ENCODE assay signal across 18 mouse cellular contexts in genomic region chr11:11954115-11954438, GRCm38 (mm10). TPM values are rescaled to one million over a fixed set of nuclear protein-coding genes. Genes with fewer than 3 reads are reported as not detected.
DNase-seq lines count a peak whose midpoint lies in the region; ATAC-seq lines count a peak whose summit lies in the region.
"Had no signal": no experiment of that assay in that cellular context is flagged by ENCODE, and none has a peak within 500 bp of the region (broad histone marks: within the 10 kb centered on the region; RNA-seq: fewer than 3 reads in every experiment).

No protein-coding gene starts in this region.

- no peak for ATAC-seq in hindbrain, embryonic 12.5 days (ENCODE audit: low FRiP score)
- no peak for ATAC-seq in embryonic facial prominence, embryonic 12.5 days (ENCODE audit: insufficient number of reproducible peaks, insufficient read depth, low FRiP score, low TSS enrichment)
- peak; percentile 31 for ATAC-seq in embryonic facial prominence, embryonic 15.5 days (ENCODE audit: insufficient number of reproducible peaks, low FRiP score, low TSS enrichment, low read depth)
- 0 out of 2 replicates have a peak, but pooled peaks have one; percentile 24 for ATAC-seq in limb, embryonic 12.5 days (ENCODE audit: insufficient number of reproducible peaks, insufficient read depth, low FRiP score, low TSS enrichment, low read depth)
- ATAC-seq: forebrain, embryonic 15.5 days; hindbrain, embryonic 16.5 days; midbrain, embryonic 16.5 days had no signal

- H3K4me3 ChIP-seq in hindbrain, embryonic 12.5 days = no peak overlapping the region
- H3K4me3 ChIP-seq in hindbrain, embryonic 10.5 days = no peak overlapping the region
- no peak overlapping the region for H3K4me3 ChIP-seq in embryonic facial prominence, embryonic 12.5 days
- H3K4me3 ChIP-seq in embryonic facial prominence, embryonic 15.5 days (replicated peaks) = no peak overlapping the region
- H3K4me3 ChIP-seq in limb, embryonic 12.5 days (replicated peaks) = no peak overlapping the region
- H3K4me3 ChIP-seq: forebrain, embryonic 15.5 days; neural tube, embryonic 12.5 days had no signal

- no peaks in the 10 kb centered on the region for H3K27me3 ChIP-seq in hindbrain, embryonic 12.5 days
- no peaks in the 10 kb centered on the region for H3K27me3 ChIP-seq in hindbrain, embryonic 10.5 days (ENCODE audit: insufficient read depth, poor library complexity, severe bottlenecking)
- no peaks in the 10 kb centered on the region for H3K27me3 ChIP-seq in embryonic facial prominence, embryonic 12.5 days
- no peaks in the 10 kb centered on the region for H3K27me3 ChIP-seq in embryonic facial prominence, embryonic 15.5 days
- H3K27me3 ChIP-seq in limb, embryonic 12.5 days = no peaks in the 10 kb centered on the region
- H3K27me3 ChIP-seq: forebrain, embryonic 15.5 days; neural tube, embryonic 12.5 days had no signal

- no peak for DNase-seq in hindbrain, embryonic 10.5 days (ENCODE audit: low spot score)
- no peak for DNase-seq in ovary, postnatal 14 days (ENCODE audit: low spot score)
- no peak for DNase-seq in right cerebral cortex, postnatal 36 days (ENCODE audit: low spot score in 2 of 2)
- DNase-seq in left cerebral cortex, postnatal 25 days (ENCODE audit: low spot score in 2 of 2) = no peak
- DNase-seq: cerebellum, adult 11 months; cerebellum, postnatal 36 days; gastrocnemius, postnatal 10 days; kidney, postnatal 36 days; thymus, postnatal 4 days had no signal

- H3K27ac ChIP-seq in hindbrain, embryonic 12.5 days = peak overlapping the region; percentile 6; the same call in 1 of the 2 replicates
- no peak overlapping the region for H3K27ac ChIP-seq in hindbrain, embryonic 10.5 days
- H3K27ac ChIP-seq in embryonic facial prominence, embryonic 12.5 days = peak overlapping the region; percentile 90
- H3K27ac ChIP-seq in embryonic facial prominence, embryonic 15.5 days (replicated peaks) = peak overlapping the region; percentile 94
- peak overlapping the region; percentile 88 for H3K27ac ChIP-seq in limb, embryonic 12.5 days
- H3K27ac ChIP-seq: forebrain, embryonic 15.5 days; neural tube, embryonic 12.5 days had no signal

- no peak overlapping the region for H3K4me2 ChIP-seq in hindbrain, embryonic 12.5 days (replicated peaks)
- no peak overlapping the region for H3K4me2 ChIP-seq in embryonic facial prominence, embryonic 12.5 days (replicated peaks)
- no peak overlapping the region for H3K4me2 ChIP-seq in embryonic facial prominence, embryonic 15.5 days (replicated peaks)
- H3K4me2 ChIP-seq in limb, embryonic 12.5 days = no peak overlapping the region
- H3K4me2 ChIP-seq: forebrain, embryonic 15.5 days; liver, embryonic 11.5 days; neural tube, embryonic 12.5 days had no signal

- H3K9me3 ChIP-seq in hindbrain, embryonic 12.5 days (replicated peaks) = no peaks in the 10 kb centered on the region
- H3K9me3 ChIP-seq in hindbrain, embryonic 10.5 days = no peaks in the 10 kb centered on the region
- no peaks in the 10 kb centered on the region for H3K9me3 ChIP-seq in embryonic facial prominence, embryonic 12.5 days
- H3K9me3 ChIP-seq in embryonic facial prominence, embryonic 15.5 days (replicated peaks) = no peaks in the 10 kb centered on the region
- H3K9me3 ChIP-seq in limb, embryonic 12.5 days = no peaks in the 10 kb centered on the region
- H3K9me3 ChIP-seq: forebrain, embryonic 15.5 days; neural tube, embryonic 12.5 days had no signal

- no peak overlapping the region for H3K9ac ChIP-seq in hindbrain, embryonic 12.5 days
- no peak overlapping the region for H3K9ac ChIP-seq in embryonic facial prominence, embryonic 12.5 days
- no peak overlapping the region for H3K9ac ChIP-seq in embryonic facial prominence, embryonic 15.5 days
- no peak overlapping the region for H3K9ac ChIP-seq in limb, embryonic 12.5 days (replicated peaks)
- H3K9ac ChIP-seq: forebrain, embryonic 15.5 days; neural tube, embryonic 12.5 days had no signal

- H3K36me3 ChIP-seq in hindbrain, embryonic 12.5 days = 0 out of 2 replicates have a peak, but pooled peaks cover 16% of the 10 kb centered on the region
- peaks cover 79% of the 10 kb centered on the region for H3K36me3 ChIP-seq in hindbrain, embryonic 10.5 days
- peaks cover 18% of the 10 kb centered on the region for H3K36me3 ChIP-seq in embryonic facial prominence, embryonic 12.5 days
- H3K36me3 ChIP-seq in embryonic facial prominence, embryonic 15.5 days = peaks cover 14% of the 10 kb centered on the region; the same call in 1 of the 2 replicates
- H3K36me3 ChIP-seq in limb, embryonic 12.5 days = peaks cover 55% of the 10 kb centered on the region
- H3K36me3 ChIP-seq: forebrain, embryonic 15.5 days had no signal

- intact Hi-C loops in left cerebral cortex, postnatal 25 days (cut with DNase I) = no loop called here

- 86% methylated on average over 4 of the region's 4 CpGs for WGBS in hindbrain, embryonic 12.5 days
- 84% methylated on average over 4 of the region's 4 CpGs for WGBS in hindbrain, embryonic 10.5 days
- WGBS in embryonic facial prominence, embryonic 12.5 days = 68% methylated on average over 4 of the region's 4 CpGs
- WGBS in embryonic facial prominence, embryonic 15.5 days = 49% methylated on average over 4 of the region's 4 CpGs
- WGBS in limb, embryonic 12.5 days = 62% methylated on average over 4 of the region's 4 CpGs

- H3K4me1 ChIP-seq in hindbrain, embryonic 12.5 days = peaks cover 1% of the 10 kb centered on the region
- H3K4me1 ChIP-seq in hindbrain, embryonic 10.5 days (replicated peaks) = peaks cover 16% of the 10 kb centered on the region
- peaks cover 44% of the 10 kb centered on the region for H3K4me1 ChIP-seq in embryonic facial prominence, embryonic 12.5 days
- peaks cover 45% of the 10 kb centered on the region for H3K4me1 ChIP-seq in embryonic facial prominence, embryonic 15.5 days
- H3K4me1 ChIP-seq in limb, embryonic 12.5 days (replicated peaks) = peaks cover 48% of the 10 kb centered on the region
- H3K4me1 ChIP-seq: forebrain, embryonic 15.5 days had no signal

RNA-seq across cellular contexts. Expression of gene Ddc, which starts 56.1 kb away (rescaled TPM):
- 8.3 and 12.4 TPM in 2 replicates for polyA plus RNA-seq in hindbrain, embryonic 12.5 days (2016; fragmentation: Nextera tagmentation; extraction: Ambion mirVana)
- 10.2 TPM in 2 replicates for polyA plus RNA-seq in hindbrain, embryonic 10.5 days (2016; fragmentation: Nextera tagmentation; extraction: Ambion mirVana)
- polyA plus RNA-seq in embryonic facial prominence, embryonic 12.5 days (2016; fragmentation: Nextera tagmentation; extraction: Ambion mirVana) = 10.8 and 13.5 TPM in 2 replicates
- polyA plus RNA-seq in embryonic facial prominence, embryonic 15.5 days (2015; fragmentation: Nextera tagmentation; extraction: Ambion mirVana) = 20.7 and 24.2 TPM in 2 replicates
- 11.9 and 13.0 TPM in 2 replicates for polyA plus RNA-seq in limb, embryonic 12.5 days (2016; fragmentation: Nextera tagmentation; extraction: Ambion mirVana)
- 1 to 10 TPM; 5.4 to 7.0 TPM for total RNA-seq in left cerebral cortex, postnatal 25 days (2021)

Comparison
In these comparisons a context has a peak if more than half of its experiments do, and no peak if none do; other contexts are left out.
1. ATAC-seq: peak in embryonic facial prominence, embryonic 15.5 days (single experiment) and limb, embryonic 12.5 days (single experiment); none in hindbrain, embryonic 12.5 days (single experiment) and embryonic facial prominence, embryonic 12.5 days (single experiment).